In the genomic region with DNA sequence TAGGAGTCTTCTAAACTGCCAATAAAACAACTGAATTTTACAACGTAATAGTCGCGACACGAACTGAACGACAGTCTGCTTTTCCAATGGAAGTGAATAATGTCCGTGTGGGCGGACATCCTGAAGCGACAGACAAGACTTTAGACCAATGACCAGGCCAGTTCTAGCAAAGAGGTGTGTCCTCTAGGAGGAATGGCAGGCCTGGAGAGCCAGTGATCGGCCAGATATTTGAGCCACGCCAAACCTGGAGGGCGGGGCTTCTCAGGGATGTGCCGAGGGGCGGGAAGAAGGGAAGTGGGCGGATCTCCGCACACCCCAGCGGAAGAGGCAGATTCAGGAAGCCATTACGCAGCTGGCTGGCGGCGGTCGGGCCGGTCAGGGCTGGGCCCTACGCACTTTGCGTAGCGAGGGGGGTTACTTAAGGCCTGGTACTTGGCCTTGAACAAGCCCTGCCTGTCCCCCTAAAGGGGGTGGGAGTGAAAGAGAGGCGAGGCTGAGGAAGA, we compare ENCODE assay signal across 8 mouse cellular contexts. TPM values are rescaled to one million over a fixed set of nuclear protein-coding genes. Genes with fewer than 3 reads are reported as not detected.
DNase-seq lines count a peak whose midpoint lies in the region; ATAC-seq and TF ChIP-seq lines count a peak whose summit lies in the region.

No protein-coding gene starts in this region.

- peak overlapping the region; percentile 92 for H3K27ac ChIP-seq in hindbrain, embryonic 10.5 days
- peak overlapping the region; percentile 97 for H3K27ac ChIP-seq in lung, postnatal 0 days (ENCODE audit: low read length)

- WGBS in hindbrain, embryonic 10.5 days = under 1% methylated on average over 25 of the region's 25 CpGs
- WGBS in lung, postnatal 0 days = under 1% methylated on average over 25 of the region's 25 CpGs

- H3K27me3 ChIP-seq in hindbrain, embryonic 10.5 days (ENCODE audit: insufficient read depth, poor library complexity, severe bottlenecking) = no peaks in the 10 kb centered on the region
- H3K27me3 ChIP-seq in lung, postnatal 0 days (replicated peaks; ENCODE audit: insufficient read depth, low read length) = no peaks in the 10 kb centered on the region

- peak overlapping the region; percentile 71 for H3K4me2 ChIP-seq in lung, postnatal 0 days (replicated peaks; ENCODE audit: low read depth, low read length)

- no peak for TF ChIP-seq CTCF in lung, postnatal 0 days (IDR thresholded peaks at IDR 0.05)

- TF ChIP-seq EP300 in lung, postnatal 0 days (IDR thresholded peaks at IDR 0.05) = peak; percentile 75

- ATAC-seq in frontal cortex, adult (ENCODE audit: low TSS enrichment) = peak; percentile 90
- peak; percentile 92 for ATAC-seq in lung, postnatal 0 days

- peak overlapping the region; percentile 79 for H3K4me3 ChIP-seq in hindbrain, embryonic 10.5 days
- peak overlapping the region; percentile 86 for H3K4me3 ChIP-seq in lung, postnatal 0 days (ENCODE audit: low read depth, low read length)

- peak; percentile 99 for DNase-seq in MN1 (ENCODE audit: low spot score)
- peak; percentile 100 for DNase-seq in cerebellum, adult 9-10 months
- peak; percentile 98 for DNase-seq in hindbrain, embryonic 10.5 days (ENCODE audit: low spot score)
- peak; percentile 100 for DNase-seq in layer of hippocampus, adult 9-11 months
- DNase-seq in lung, postnatal 0 days (ENCODE audit: low spot score) = peak; percentile 100
- DNase-seq in ovary, postnatal 14 days (ENCODE audit: low spot score) = peak; percentile 97
- peak; percentile 97 for DNase-seq in thymus, postnatal 14 days

- H3K4me1 ChIP-seq in hindbrain, embryonic 10.5 days (replicated peaks) = peaks cover 44% of the 10 kb centered on the region
- H3K4me1 ChIP-seq in lung, postnatal 0 days (ENCODE audit: insufficient read depth, low read depth, low read length) = peaks cover 28% of the 10 kb centered on the region; the same call in 1 of the 2 replicates

- H3K9me3 ChIP-seq in hindbrain, embryonic 10.5 days = no peaks in the 10 kb centered on the region
- H3K9me3 ChIP-seq in lung, postnatal 0 days (ENCODE audit: low read length) = no peaks in the 10 kb centered on the region

- H3K9ac ChIP-seq in lung, postnatal 0 days (replicated peaks; ENCODE audit: low read depth) = peak overlapping the region; percentile 32; the same call in 1 of the 2 replicates

- peaks cover 19% of the 10 kb centered on the region for H3K36me3 ChIP-seq in hindbrain, embryonic 10.5 days
- H3K36me3 ChIP-seq in lung, postnatal 0 days (ENCODE audit: insufficient read depth, low read length) = no peaks in the 10 kb centered on the region

RNA-seq across cellular contexts. Expression of a gene that starts 0.7 kb away (rescaled TPM):
- 28.8 and 34.4 TPM in 2 replicates for polyA plus RNA-seq in hindbrain, embryonic 10.5 days (2016; fragmentation: Nextera tagmentation; extraction: Ambion mirVana)
- 16.7 and 21.5 TPM in 2 replicates for polyA plus RNA-seq in lung, postnatal 0 days (2015; fragmentation: Nextera tagmentation; extraction: Ambion mirVana)

RNA-seq across cellular contexts. Expression of a gene that starts 1.7 kb away (rescaled TPM):
- polyA plus RNA-seq in hindbrain, embryonic 10.5 days (2016; fragmentation: Nextera tagmentation; extraction: Ambion mirVana) = 6.0 and 6.4 TPM in 2 replicates
- polyA plus RNA-seq in lung, postnatal 0 days (2015; fragmentation: Nextera tagmentation; extraction: Ambion mirVana) = 4.1 and 4.6 TPM in 2 replicates

RNA-seq across cellular contexts. Expression of a gene that starts 56.2 kb away (rescaled TPM):
- 26.3 and 32.3 TPM in 2 replicates for polyA plus RNA-seq in hindbrain, embryonic 10.5 days (2016; fragmentation: Nextera tagmentation; extraction: Ambion mirVana)
- polyA plus RNA-seq in lung, postnatal 0 days (2015; fragmentation: Nextera tagmentation; extraction: Ambion mirVana) = 21.8 and 22.9 TPM in 2 replicates

Comparison
In these comparisons a context has a peak if more than half of its experiments do, and no peak if none do; other contexts are left out.
1. Peak in every context shown above with its lines: DNase-seq, ATAC-seq, H3K4me3 ChIP-seq and H3K27ac ChIP-seq.